Comparison of ENCODE assay signal across 15 mouse cellular contexts in the genomic region with DNA sequence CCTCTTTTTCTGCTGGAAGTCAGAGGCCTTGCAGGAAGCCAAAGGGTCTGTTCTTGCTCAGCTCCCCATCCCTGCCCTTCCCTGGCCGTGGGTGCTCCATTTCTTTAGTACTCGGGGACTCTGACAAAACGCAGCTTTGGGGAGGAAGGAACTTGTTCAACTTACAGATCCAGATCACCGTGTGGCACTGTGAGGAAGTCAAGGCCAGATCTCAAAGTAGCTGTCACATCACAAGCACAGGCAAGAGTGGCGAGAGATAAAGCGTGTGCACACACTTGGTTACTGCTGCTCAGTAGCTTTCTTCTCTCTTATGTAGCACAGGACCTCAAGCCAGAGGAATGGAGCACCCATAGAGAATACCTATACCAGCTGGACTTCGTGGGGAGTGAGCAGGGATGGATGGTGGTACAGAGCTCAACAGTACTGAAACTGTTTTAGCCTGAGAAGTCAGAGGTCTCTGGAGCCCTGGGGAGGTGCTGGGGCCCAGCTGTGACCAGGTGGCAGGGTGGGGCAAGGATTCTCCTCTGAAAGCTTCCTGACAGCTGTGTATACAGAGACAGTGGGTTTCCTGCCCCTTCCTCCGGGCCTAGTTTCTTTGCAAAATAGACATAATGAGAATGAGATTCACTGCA. TPM values are rescaled to one million over a fixed set of nuclear protein-coding genes. Genes with fewer than 3 reads are reported as not detected.
DNase-seq lines count a peak whose midpoint lies in the region; ATAC-seq and TF ChIP-seq lines count a peak whose summit lies in the region.
"Had no signal": no experiment of that assay in that cellular context is flagged by ENCODE, and none has a peak within 500 bp of the region (broad histone marks: within the 10 kb centered on the region; RNA-seq: fewer than 3 reads in every experiment).

No protein-coding gene starts in this region.

- H3K27me3 ChIP-seq in CH12.LX (replicated peaks), result no peaks in the 10 kb centered on the region
- H3K27me3 ChIP-seq in liver, embryonic 13.5 days, result no peaks in the 10 kb centered on the region
- no peaks in the 10 kb centered on the region for H3K27me3 ChIP-seq in kidney, embryonic 14.5 days (ENCODE audit: control insufficient read depth, insufficient read depth, low read length)
- H3K27me3 ChIP-seq: midbrain, embryonic 13.5 days; stomach, embryonic 15.5 days had no signal

- dilution Hi-C loops in CH12.LX (cut with MboI; ENCODE audit: extremely low pct_ligation_motif_present, extremely low pct_unique_long_range_greater_than_20kb, low sequenced_read_pairs), result no loop called here

- H3K4me2 ChIP-seq in CH12.LX (ENCODE audit: insufficient read depth, low read depth, poor library complexity, severe bottlenecking), result no peak overlapping the region
- H3K4me2 ChIP-seq in liver, embryonic 13.5 days, result no peak overlapping the region; the same call in 1 of the 2 replicates
- no peak overlapping the region for H3K4me2 ChIP-seq in kidney, embryonic 14.5 days (replicated peaks; ENCODE audit: low read depth, low read length)
- H3K4me2 ChIP-seq: midbrain, embryonic 13.5 days; stomach, embryonic 15.5 days had no signal

- TF ChIP-seq POLR2A in CH12.LX (IDR thresholded peaks at IDR 0.05; ENCODE audit: low read depth, low read length), result no peak

- H3K27ac ChIP-seq in CH12.LX (ENCODE audit: insufficient read depth, low read depth), result no peak overlapping the region
- H3K27ac ChIP-seq in liver, embryonic 13.5 days, result no peak overlapping the region
- H3K27ac ChIP-seq in left cerebral cortex, adult 2 months, result no peak overlapping the region
- H3K27ac ChIP-seq in kidney, embryonic 14.5 days (ENCODE audit: low read depth, low read length), result no peak overlapping the region
- H3K27ac ChIP-seq: hindbrain, embryonic 10.5 days; midbrain, embryonic 13.5 days; stomach, embryonic 15.5 days had no signal

- H3K9ac ChIP-seq in CH12.LX (ENCODE audit: insufficient read depth, low read depth), result no peak overlapping the region
- H3K9ac ChIP-seq in liver, embryonic 13.5 days, result peak overlapping the region; percentile 39; the same call in 1 of the 2 replicates
- no peak overlapping the region for H3K9ac ChIP-seq in kidney, embryonic 14.5 days (ENCODE audit: low read depth, low read length)
- H3K9ac ChIP-seq: midbrain, embryonic 13.5 days; stomach, embryonic 15.5 days had no signal

- peak; percentile 35 for DNase-seq in A20 (ENCODE audit: low read depth, low spot score)
- DNase-seq in CH12.LX (ENCODE audit: extremely low read depth), result no peak
- DNase-seq in liver, embryonic 13.5 days, result no peak
- peak; percentile 88 for DNase-seq in thymus, postnatal 0 days (ENCODE audit: low spot score)
- DNase-seq in left cerebral cortex, adult 2 months (ENCODE audit: extremely low spot score in 1 of 2, low spot score in 2 of 2), result no peak
- no peak for DNase-seq in embryo, embryonic 10 days (ENCODE audit: low spot score)
- DNase-seq: adrenal gland, postnatal 36 days; cerebellum, postnatal 25 days; kidney, postnatal 36 days; lung, postnatal 14 days had no signal

- no peaks in the 10 kb centered on the region for H3K36me3 ChIP-seq in CH12.LX (replicated peaks in 1 of 2; ENCODE audit: control insufficient read depth in 1 of 2, insufficient read depth in 1 of 2, low read length in 1 of 2)
- no peaks in the 10 kb centered on the region for H3K36me3 ChIP-seq in liver, embryonic 13.5 days
- H3K36me3 ChIP-seq in kidney, embryonic 14.5 days (ENCODE audit: control insufficient read depth, insufficient read depth, low read length), result no peaks in the 10 kb centered on the region
- H3K36me3 ChIP-seq: hindbrain, embryonic 10.5 days; midbrain, embryonic 13.5 days; stomach, embryonic 15.5 days had no signal

- in situ Hi-C loops in CH12.LX (cut with MboI; ENCODE audit: low pct_ligation_motif_present, low pct_unique_long_range_greater_than_20kb, low sequenced_read_pairs), result loop anchor here (25.0 kb wide), 1 partner anchor 313 kb away; the partner anchor contains the start of genes Atpaf2 and Gid4

- no peak overlapping the region for H3K4me3 ChIP-seq in CH12.LX (replicated peaks in 1 of 3; ENCODE audit: low read depth in 2 of 3, low read length in 2 of 3, poor library complexity in 1 of 3)
- no peak overlapping the region for H3K4me3 ChIP-seq in liver, embryonic 13.5 days (replicated peaks)
- no peak overlapping the region for H3K4me3 ChIP-seq in left cerebral cortex, adult 2 months
- no peak overlapping the region for H3K4me3 ChIP-seq in kidney, embryonic 14.5 days (ENCODE audit: low read length)
- H3K4me3 ChIP-seq: hindbrain, embryonic 10.5 days; midbrain, embryonic 13.5 days; stomach, embryonic 15.5 days had no signal

- TF ChIP-seq RAD21 in CH12.LX (IDR thresholded peaks at IDR 0.05; ENCODE audit: low read depth, low read length), result no peak

- H3K9me3 ChIP-seq in CH12.LX (replicated peaks; ENCODE audit: low read length), result no peaks in the 10 kb centered on the region
- no peaks in the 10 kb centered on the region for H3K9me3 ChIP-seq in liver, embryonic 13.5 days (replicated peaks)
- H3K9me3 ChIP-seq in kidney, embryonic 14.5 days (ENCODE audit: control insufficient read depth, low read length), result no peaks in the 10 kb centered on the region
- H3K9me3 ChIP-seq: hindbrain, embryonic 10.5 days; midbrain, embryonic 13.5 days; stomach, embryonic 15.5 days had no signal

- 15% methylated on average over 8 of the region's 8 CpGs for WGBS in liver, embryonic 13.5 days (ENCODE audit: insufficient replicate concordance)
- WGBS in kidney, embryonic 14.5 days, result 64% methylated on average over 8 of the region's 8 CpGs

- peaks cover 12 to 34% of the 10 kb centered on the region in 2 experiments for H3K4me1 ChIP-seq in CH12.LX (ENCODE audit: control insufficient read depth in 1 of 2, insufficient read depth in 2 of 2)
- H3K4me1 ChIP-seq in liver, embryonic 13.5 days (replicated peaks), result peaks cover 53% of the 10 kb centered on the region
- peaks cover 16% of the 10 kb centered on the region for H3K4me1 ChIP-seq in kidney, embryonic 14.5 days (ENCODE audit: control insufficient read depth, insufficient read depth, low read length)

- TF ChIP-seq EP300 in CH12.LX (IDR thresholded peaks at IDR 0.05; ENCODE audit: low read length), result no peak

- intact Hi-C loops in left cerebral cortex, adult 2 months (cut with DNase I), result no loop called here

- ATAC-seq in liver, embryonic 13.5 days (ENCODE audit: low read depth), result no peak
- no peak for ATAC-seq in kidney, embryonic 14.5 days (ENCODE audit: low FRiP score, low TSS enrichment)
- ATAC-seq: intestine, postnatal 0 days; midbrain, embryonic 13.5 days had no signal

- no peak for TF ChIP-seq CTCF in CH12.LX (conservative IDR thresholded peaks at IDR 0.05 in 1 of 2, IDR thresholded peaks at IDR 0.05 in 1 of 2; ENCODE audit: low read depth in 2 of 2, low read length in 2 of 2)
- no peak for TF ChIP-seq CTCF in left cerebral cortex, adult 2 months (IDR thresholded peaks at IDR 0.05)

- no peaks in the 10 kb centered on the region for H3K79me2 ChIP-seq in CH12.LX (replicated peaks; ENCODE audit: control insufficient read depth, extremely low read depth, insufficient read depth, poor library complexity, severe bottlenecking)

TF ChIP-seq in CH12.LX, 34 proteins besides CTCF, POLR2A, EP300 and RAD21:
- TF ChIP-seq NRF1 (IDR thresholded peaks at IDR 0.05; ENCODE audit: low read depth, low read length), result no peak
- TF ChIP-seq USF2 (conservative IDR thresholded peaks at IDR 0.05; ENCODE audit: low read depth, low read length), result no peak
- 0 out of 2 replicates have a peak, but pooled peaks have one; percentile 15 for TF ChIP-seq ETS1 (conservative IDR thresholded peaks at IDR 0.05; ENCODE audit: low read depth, low read length)
- no peak for TF ChIP-seq GABPA (IDR thresholded peaks at IDR 0.05; ENCODE audit: insufficient replicate concordance, low read depth, low read length)
- peak; percentile 64; the same call in 1 of the 2 replicates for TF ChIP-seq TCF12 (IDR thresholded peaks at IDR 0.05; ENCODE audit: low read depth, low read length)
- no peak for TF ChIP-seq BHLHE40 (IDR thresholded peaks at IDR 0.05; ENCODE audit: low read depth, low read length)

RNA-seq across cellular contexts. Expression of gene Rai1, which starts 5.1 kb away (rescaled TPM):
- total RNA-seq in CH12.LX (2012; rRNA removed) (15.4 and 15.5 TPM in 2 replicates), CH12.LX (2014; rRNA removed) (6.5 and 6.6 TPM in 2 replicates)
- polyA plus RNA-seq in CH12.LX (2012; ENCODE audit: insufficient read length, low read depth), result 19.1 and 22.6 TPM in 2 replicates
- 5.1 and 5.7 TPM in 2 replicates for polyA plus RNA-seq in liver, embryonic 13.5 days (2015; fragmentation: Nextera tagmentation; extraction: Ambion mirVana)
- polyA plus RNA-seq in thymus, postnatal 0 days (2015; fragmentation: Nextera tagmentation; extraction: Ambion mirVana), result 29.0 and 37.0 TPM in 2 replicates
- 10 to 100 TPM; 85.4 to 86.3 TPM for total RNA-seq in left cerebral cortex, adult 2 months (2021)
- polyA plus RNA-seq in kidney, embryonic 14.5 days (2014; fragmentation: Nextera tagmentation; extraction: Ambion mirVana), result 29.1 and 34.4 TPM in 2 replicates

RNA-seq across cellular contexts. Expression of gene Pemt, which starts 53.4 kb away (rescaled TPM):
- total RNA-seq in CH12.LX (2012; rRNA removed) (7.8 and 9.1 TPM in 2 replicates), CH12.LX (2014; rRNA removed) (6.7 and 6.9 TPM in 2 replicates)
- polyA plus RNA-seq in CH12.LX (2012; ENCODE audit: insufficient read length, low read depth), result 10.5 and 10.7 TPM in 2 replicates
- 7.7 and 7.9 TPM in 2 replicates for polyA plus RNA-seq in liver, embryonic 13.5 days (2015; fragmentation: Nextera tagmentation; extraction: Ambion mirVana)
- 7.0 and 9.2 TPM in 2 replicates for polyA plus RNA-seq in thymus, postnatal 0 days (2015; fragmentation: Nextera tagmentation; extraction: Ambion mirVana)
- total RNA-seq in left cerebral cortex, adult 2 months (2021), result 1 to 10 TPM; 4.7 to 6.7 TPM
- polyA plus RNA-seq in kidney, embryonic 14.5 days (2014; fragmentation: Nextera tagmentation; extraction: Ambion mirVana), result 13.6 and 13.9 TPM in 2 replicates

Comparison
In these comparisons a context has a peak if more than half of its experiments do, and no peak if none do; other contexts are left out.
1. DNase-seq: peak in A20 (single experiment) and thymus, postnatal 0 days (single experiment); none in CH12.LX (single experiment), liver, embryonic 13.5 days (single experiment), left cerebral cortex, adult 2 months (0 of 2) and embryo, embryonic 10 days (single experiment).